Mouse (Mus musculus) kidney, postnatal 0 days (tissue): Measurements from ENCODE around the gene Spag7. TPM values are rescaled to one million over a fixed set of nuclear protein-coding genes. Genes with fewer than 3 reads are reported as not detected.

Source experiments
- ATAC-seq: fragments of 200-750 bp; cut with Nextera tagmentation; replicated peaks from 2 replicates; pipeline ENCODE4 v1.8.0; 2017; ENCODE audit warnings: low read depth, moderate number of reproducible peaks, moderate TSS enrichment, moderate library complexity; ENCODE audit not compliant: low FRiP score
- DNase-seq: peaks from one replicate; pipeline ENCODE4 v3.0.0-alpha.2; 2016; ENCODE audit warnings: low spot score
- H3K27ac ChIP-seq: fragments of 300-500 bp; sonication (generic); 2 replicates; pipeline ENCODE4 v1.5.1; 2014; ENCODE audit warnings: mild to moderate bottlenecking
- H3K27me3 ChIP-seq: fragments of 300-500 bp; sonication (generic); 2 replicates; pipeline ENCODE4 v1.6.1; 2014; ENCODE audit warnings: low read length, mixed read lengths; ENCODE audit not compliant: insufficient read depth
- H3K36me3 ChIP-seq: fragments of 300-500 bp; sonication (generic); 2 replicates; pipeline ENCODE4 v1.6.1; 2014; ENCODE audit warnings: low read length, mixed read lengths; ENCODE audit not compliant: insufficient read depth
- H3K4me1 ChIP-seq: fragments of 300-500 bp; sonication (generic); replicated peaks from 2 replicates; pipeline ENCODE4 v1.6.1; 2014; ENCODE audit warnings: antibody characterized with exemption, low read length, mixed read lengths; ENCODE audit not compliant: insufficient read depth
- H3K4me2 ChIP-seq: fragments of 300-500 bp; sonication (generic); 2 replicates; pipeline ENCODE4 v1.6.1; 2014; ENCODE audit warnings: mild to moderate bottlenecking, low read length, moderate library complexity, mixed read lengths
- H3K4me3 ChIP-seq: fragments of 300-500 bp; sonication (generic); replicated peaks from 2 replicates; pipeline ENCODE4 v1.5.1; 2014; ENCODE audit warnings: low read depth, low read length
- H3K9ac ChIP-seq: fragments of 300-500 bp; sonication (generic); 2 replicates; pipeline ENCODE4 v1.6.1; 2014; ENCODE audit warnings: low read depth, low read length
- H3K9me3 ChIP-seq: fragments of 300-500 bp; sonication (generic); replicated peaks from 2 replicates; pipeline ENCODE4 v1.6.1; 2016; ENCODE audit warnings: low read length, inconsistent platforms, mixed read lengths
- CTCF ChIP-seq: IDR thresholded peaks from 2 replicates; pipeline ENCODE4 v1.5.1; 2016; ENCODE audit warnings: antibody characterized with exemption, low read depth, mild to moderate bottlenecking, moderate library complexity
- WGBS: fragments of 180-500 bp; shearing (Covaris S2); extraction: QIAGEN DNeasy Blood & Tissue Kit; methylation state at CpG from one replicate; pipeline ENCODE4 v1.1.7; 2014; 5-methylcytosine and 5-hydroxymethylcytosine counted together
- polyA plus RNA-seq: library from polyadenylated mRNA; unstranded; fragments of >200 nt; fragmentation: Nextera tagmentation; extraction: Ambion mirVana; gene quantifications from 2 replicates; pipeline ENCODE4 v1.2.1, GENCODE M21; 2015

The Spag7 gene
- polyA plus RNA-seq, 1 experiment from 2014 or later, result 91.5 TPM

- TF ChIP-seq CTCF, result no peak
- 64% methylated on average over 4 of the region's 4 CpGs for WGBS
- no peaks in the 10 kb centered on the region for H3K9me3 ChIP-seq
- H3K9ac ChIP-seq, result peak overlapping the region; percentile 90
- no peaks in the 10 kb centered on the region for H3K27me3 ChIP-seq
- peaks cover 20% of the 10 kb centered on the region; the same call in 1 of the 2 replicates for H3K4me1 ChIP-seq
- H3K27ac ChIP-seq, result peak overlapping the region; percentile 90; the same call in 1 of the 2 replicates
- ATAC-seq, result no peak
- H3K36me3 ChIP-seq, result peaks cover 55% of the 10 kb centered on the region
- peak overlapping the region; percentile 99 for H3K4me2 ChIP-seq
- DNase-seq, result no peak
- peak overlapping the region; percentile 78 for H3K4me3 ChIP-seq
These were observed 20.7 kb downstream of the Spag7 start for GRCm38 (mm10) chr11:70648512-70648911.

GRCm38 (mm10) chr11:70647716-70648420, 21.3 kb downstream of the Spag7 start:
- no peak for ATAC-seq
- DNase-seq, result no peak

GRCm38 (mm10) chr11:70646691-70647650, 22.2 kb downstream of the Spag7 start, which contains the start of the genes Rnf167 and Slc25a11:
Gene Rnf167, plus strand, starts transcription at chr11:70647235.
Gene Slc25a11, minus strand, starts transcription at chr11:70647479.
- TF ChIP-seq CTCF, result peak; percentile 35; the same call in 1 of the 2 replicates
- H3K9ac ChIP-seq, result peak within 1 kb of the TSS; percentile 90
- H3K27ac ChIP-seq, result peak within 1 kb of the TSS; percentile 90
- peak within 1 kb of the TSS; percentile 78 for H3K4me3 ChIP-seq
- H3K9me3 ChIP-seq, result no peaks in the 10 kb centered on the region
- H3K4me1 ChIP-seq, result peaks cover 10% of the 10 kb centered on the region; the same call in 1 of the 2 replicates
- no peaks in the 10 kb centered on the region for H3K27me3 ChIP-seq
- peaks cover 47% of the 10 kb centered on the region for H3K36me3 ChIP-seq
- peak within 1 kb of the TSS; percentile 99 for H3K4me2 ChIP-seq
- DNase-seq, result peak; percentile 99
- WGBS, result under 1% methylated on average over 63 of the region's 63 CpGs
- peak; percentile 84 for ATAC-seq

More at GRCm38 (mm10) chr11:70647716-70648420, 21.3 kb downstream of the Spag7 start:
- H3K4me1 ChIP-seq, result peaks cover 19% of the 10 kb centered on the region; the same call in 1 of the 2 replicates
- peak overlapping the region; percentile 78 for H3K4me3 ChIP-seq
- H3K9me3 ChIP-seq, result no peaks in the 10 kb centered on the region
- TF ChIP-seq CTCF, result no peak
- WGBS, result 4% methylated on average over 28 of the region's 28 CpGs
- H3K27me3 ChIP-seq, result no peaks in the 10 kb centered on the region
- H3K27ac ChIP-seq, result peak overlapping the region; percentile 90
- H3K4me2 ChIP-seq, result peak overlapping the region; percentile 99
- H3K36me3 ChIP-seq, result peaks cover 55% of the 10 kb centered on the region
- H3K9ac ChIP-seq, result peak overlapping the region; percentile 90

- H3K4me1 ChIP-seq, result peaks cover 8% of the 10 kb centered on the region; the same call in 1 of the 2 replicates
- 7% methylated on average over 3 of the region's 3 CpGs for WGBS
- TF ChIP-seq CTCF, result no peak
- no peaks in the 10 kb centered on the region for H3K27me3 ChIP-seq
- H3K9ac ChIP-seq, result peak overlapping the region; percentile 84
- no peaks in the 10 kb centered on the region for H3K9me3 ChIP-seq
- peaks cover 44% of the 10 kb centered on the region for H3K36me3 ChIP-seq
- H3K4me2 ChIP-seq, result peak overlapping the region; percentile 75
- ATAC-seq (peak; percentile 2), DNase-seq (no peak)
- H3K27ac ChIP-seq, result peak overlapping the region; percentile 89
- H3K4me3 ChIP-seq, result peak overlapping the region; percentile 78
These were observed 23.0 kb downstream of the Spag7 start for GRCm38 (mm10) chr11:70646259-70646555.

GRCm38 (mm10) chr11:70645461-70646258, 23.6 kb downstream of the Spag7 start:
- peak overlapping the region; percentile 84 for H3K9ac ChIP-seq
- peaks cover 8% of the 10 kb centered on the region; the same call in 1 of the 2 replicates for H3K4me1 ChIP-seq
- DNase-seq (no peak), ATAC-seq (no peak)
- peak overlapping the region; percentile 78 for H3K4me3 ChIP-seq
- no peaks in the 10 kb centered on the region for H3K9me3 ChIP-seq
- H3K36me3 ChIP-seq, result peaks cover 39% of the 10 kb centered on the region
- TF ChIP-seq CTCF, result no peak
- H3K27me3 ChIP-seq, result no peaks in the 10 kb centered on the region
- 88% methylated on average over 12 of the region's 12 CpGs for WGBS
- H3K27ac ChIP-seq, result peak overlapping the region; percentile 89
- H3K4me2 ChIP-seq, result peak overlapping the region; percentile 75
